Mouse (Mus musculus): ENCODE data around the gene Zeb2. TPM values are rescaled to one million over a fixed set of nuclear protein-coding genes. Genes with fewer than 3 reads are reported as not detected.

Gene Zeb2
- total and polyA plus RNA-seq, 3 experiments = 16.5 to 50.0 (median 46.7) TPM

DNA sequence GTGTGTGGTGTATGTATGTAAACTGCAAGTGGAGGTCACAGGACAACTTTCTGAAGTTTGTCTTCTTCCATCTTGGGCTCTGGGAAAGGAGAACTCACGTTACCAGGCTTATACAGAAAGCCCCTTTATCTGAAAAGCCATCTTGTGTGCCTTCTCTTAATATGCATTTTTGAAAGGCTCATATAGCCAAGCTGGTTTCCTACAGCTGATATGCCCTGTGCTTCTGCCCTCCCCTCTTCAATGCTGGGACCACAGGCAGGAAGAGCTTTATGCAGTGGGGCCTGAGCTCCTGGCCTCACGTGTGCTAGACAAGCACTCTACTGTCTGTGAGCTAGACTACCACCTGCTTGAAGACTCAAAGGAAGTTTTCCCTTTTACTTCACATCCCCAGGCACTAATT lies 19.6 kb upstream of the Zeb2 start:
- intact Hi-C loops (cut with DNase I) = no loop called here
- Histone ChIP-seq H3K36me3 (ENCODE audit: control insufficient read depth, insufficient read depth, low read length) (no peaks in the 10 kb centered on the region), H3K4me3 (no peak overlapping the region), H3K9ac (ENCODE audit: low read depth, low read length) (no peak overlapping the region), H3K27me3 (ENCODE audit: control insufficient read depth, insufficient read depth, low read length) (no peaks in the 10 kb centered on the region), H3K79me2 (replicated peaks; ENCODE audit: control insufficient read depth, insufficient read depth, low read length) (no peaks in the 10 kb centered on the region), H3K4me1 (ENCODE audit: control insufficient read depth, insufficient read depth, low read length) (no peaks in the 10 kb centered on the region), H3K27ac (no peak overlapping the region)
- DNase-seq = no peak
- WGBS = 85% methylated on average over 2 of the region's 2 CpGs
- TF ChIP-seq CTCF (IDR thresholded peaks at IDR 0.05) = no peak
- no peak for TF ChIP-seq EP300 (IDR thresholded peaks at IDR 0.05; ENCODE audit: insufficient read depth, low read depth, low read length)
- TF ChIP-seq POLR2A (IDR thresholded peaks at IDR 0.05; ENCODE audit: insufficient read depth, low read depth, low read length) = no peak

DNA sequence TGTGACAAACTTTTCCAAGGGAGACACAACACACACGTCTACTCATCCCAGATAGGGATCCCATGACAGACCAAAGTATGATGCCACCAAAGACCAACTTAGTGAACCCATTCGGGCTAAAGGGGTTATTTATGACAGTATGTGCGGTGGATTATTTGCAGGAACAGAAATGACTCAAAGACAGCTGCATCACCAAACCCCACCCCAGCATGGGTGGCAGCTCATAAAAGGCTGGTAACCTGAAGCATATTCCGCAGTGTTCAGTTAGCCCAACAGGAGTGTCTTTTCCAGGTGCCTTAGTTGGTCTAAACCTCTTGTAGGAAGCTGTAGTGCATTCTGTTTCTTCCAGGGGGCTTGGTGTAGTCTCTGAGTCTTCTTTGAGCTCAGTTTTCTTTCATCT lies 16.0 kb upstream of the Zeb2 start:
- Histone ChIP-seq H3K4me3 (no peak overlapping the region), H3K27me3 (ENCODE audit: control insufficient read depth, insufficient read depth, low read length) (no peaks in the 10 kb centered on the region), H3K9ac (ENCODE audit: low read depth, low read length) (no peak overlapping the region), H3K27ac (no peak overlapping the region), H3K4me1 (ENCODE audit: control insufficient read depth, insufficient read depth, low read length) (no peaks in the 10 kb centered on the region), H3K36me3 (ENCODE audit: control insufficient read depth, insufficient read depth, low read length) (no peaks in the 10 kb centered on the region), H3K79me2 (replicated peaks; ENCODE audit: control insufficient read depth, insufficient read depth, low read length) (no peaks in the 10 kb centered on the region)
- DNase-seq = no peak
- intact Hi-C loops (cut with DNase I) = no loop called here
- WGBS = 83% methylated on average over 4 of the region's 4 CpGs
- TF ChIP-seq CTCF (IDR thresholded peaks at IDR 0.05) = no peak
- TF ChIP-seq EP300 (IDR thresholded peaks at IDR 0.05; ENCODE audit: insufficient read depth, low read depth, low read length) = no peak
- TF ChIP-seq POLR2A (IDR thresholded peaks at IDR 0.05; ENCODE audit: insufficient read depth, low read depth, low read length) = no peak

DNA sequence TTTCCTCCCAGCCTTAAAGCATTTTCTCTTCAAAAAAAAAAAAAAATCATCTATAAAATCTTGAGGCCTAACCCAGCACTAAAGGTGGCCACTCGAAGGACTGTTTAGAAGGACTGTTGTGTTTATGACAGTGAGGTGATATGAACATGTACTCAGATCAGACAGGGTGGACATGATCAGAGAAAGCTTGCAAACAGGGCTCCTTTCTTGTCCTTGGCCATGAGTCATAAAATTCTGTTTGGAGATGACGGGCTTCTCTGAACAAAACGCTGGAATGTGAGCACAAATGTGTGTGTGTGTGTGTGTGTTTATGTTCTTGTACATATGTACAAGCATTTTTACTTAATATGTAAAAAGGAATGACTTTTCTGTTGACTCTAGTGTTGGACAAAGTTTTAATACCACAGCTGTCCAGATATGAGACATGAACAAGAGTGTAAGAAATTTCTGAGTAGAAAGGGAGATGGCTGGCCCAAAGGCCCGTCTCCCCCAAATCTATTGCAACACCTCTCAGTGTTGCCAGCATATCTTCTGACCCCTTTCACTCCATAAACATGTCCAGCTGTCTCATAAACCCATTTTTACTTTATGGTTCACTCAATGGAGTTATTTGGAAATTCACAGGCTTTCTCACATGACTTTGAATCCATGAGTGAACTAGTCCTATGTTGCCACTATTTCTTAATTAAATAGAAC lies 13.4 kb upstream of the Zeb2 start:
- Histone ChIP-seq H3K36me3 (ENCODE audit: control insufficient read depth, insufficient read depth, low read length) (no peaks in the 10 kb centered on the region), H3K27ac (no peak overlapping the region), H3K27me3 (ENCODE audit: control insufficient read depth, insufficient read depth, low read length) (no peaks in the 10 kb centered on the region), H3K79me2 (replicated peaks; ENCODE audit: control insufficient read depth, insufficient read depth, low read length) (no peaks in the 10 kb centered on the region), H3K4me3 (no peak overlapping the region), H3K4me1 (ENCODE audit: control insufficient read depth, insufficient read depth, low read length) (no peaks in the 10 kb centered on the region), H3K9ac (ENCODE audit: low read depth, low read length) (no peak overlapping the region)
- 75% methylated on average over 4 of the region's 4 CpGs for WGBS
- intact Hi-C loops (cut with DNase I) = no loop called here
- no peak for DNase-seq
- TF ChIP-seq POLR2A (IDR thresholded peaks at IDR 0.05; ENCODE audit: insufficient read depth, low read depth, low read length) = no peak
- no peak for TF ChIP-seq EP300 (IDR thresholded peaks at IDR 0.05; ENCODE audit: insufficient read depth, low read depth, low read length)
- TF ChIP-seq CTCF (IDR thresholded peaks at IDR 0.05) = no peak

GRCm38 (mm10) chr2:45129556-45129955 lies 12.4 kb upstream of the Zeb2 start:
- H3K27ac ChIP-seq = no peak overlapping the region
- H3K4me1 ChIP-seq (ENCODE audit: control insufficient read depth, insufficient read depth, low read length) = no peaks in the 10 kb centered on the region
- TF ChIP-seq EP300 (IDR thresholded peaks at IDR 0.05; ENCODE audit: insufficient read depth, low read depth, low read length) (no peak), POLR2A (IDR thresholded peaks at IDR 0.05; ENCODE audit: insufficient read depth, low read depth, low read length) (no peak), CTCF (IDR thresholded peaks at IDR 0.05) (no peak)
- H3K4me3 ChIP-seq = no peak overlapping the region
- H3K27me3 ChIP-seq (ENCODE audit: control insufficient read depth, insufficient read depth, low read length) = no peaks in the 10 kb centered on the region
- intact Hi-C loops (cut with DNase I) = no loop called here
- no peak overlapping the region for H3K9ac ChIP-seq (ENCODE audit: low read depth, low read length)
- DNase-seq = no peak
- 65% methylated on average over 6 of the region's 6 CpGs for WGBS
- no peaks in the 10 kb centered on the region for H3K36me3 ChIP-seq (ENCODE audit: control insufficient read depth, insufficient read depth, low read length)
- no peaks in the 10 kb centered on the region for H3K79me2 ChIP-seq (replicated peaks; ENCODE audit: control insufficient read depth, insufficient read depth, low read length)

DNA sequence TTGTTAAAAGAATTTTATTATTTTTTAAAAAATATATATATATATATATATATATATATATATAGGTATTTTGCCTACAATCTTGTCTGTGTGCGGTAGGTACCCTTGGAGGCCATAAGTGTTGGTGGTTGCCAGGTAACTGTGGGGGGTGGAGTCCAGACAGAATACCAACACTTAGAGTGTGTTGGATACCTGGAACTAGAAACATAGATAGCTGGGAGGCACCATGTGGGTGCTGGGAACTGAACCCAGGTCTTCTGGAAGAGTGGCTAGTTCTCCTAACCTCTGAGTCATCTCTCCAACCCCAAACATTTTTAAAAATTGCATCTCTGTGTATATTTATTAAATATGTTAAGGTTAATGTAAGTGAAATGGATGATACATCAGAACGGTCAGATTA lies 11.5 kb upstream of the Zeb2 start:
- no peaks in the 10 kb centered on the region for H3K36me3 ChIP-seq (ENCODE audit: control insufficient read depth, insufficient read depth, low read length)
- no peak overlapping the region for H3K4me3 ChIP-seq
- no peak for DNase-seq
- 98% methylated on average over 2 of the region's 2 CpGs for WGBS
- no peaks in the 10 kb centered on the region for H3K27me3 ChIP-seq (ENCODE audit: control insufficient read depth, insufficient read depth, low read length)
- no peaks in the 10 kb centered on the region for H3K4me1 ChIP-seq (ENCODE audit: control insufficient read depth, insufficient read depth, low read length)
- intact Hi-C loops (cut with DNase I) = no loop called here
- H3K27ac ChIP-seq = no peak overlapping the region
- no peak for TF ChIP-seq POLR2A (IDR thresholded peaks at IDR 0.05; ENCODE audit: insufficient read depth, low read depth, low read length)
- no peak for TF ChIP-seq EP300 (IDR thresholded peaks at IDR 0.05; ENCODE audit: insufficient read depth, low read depth, low read length)
- no peak for TF ChIP-seq CTCF (IDR thresholded peaks at IDR 0.05)
- H3K79me2 ChIP-seq (replicated peaks; ENCODE audit: control insufficient read depth, insufficient read depth, low read length) = no peaks in the 10 kb centered on the region
- H3K9ac ChIP-seq (ENCODE audit: low read depth, low read length) = no peak overlapping the region

- H3K9ac ChIP-seq (ENCODE audit: low read depth, low read length) = no peak overlapping the region
Measured at GRCm38 (mm10) chr2:45126401-45126800, 9.2 kb upstream of the Zeb2 start.

More at GRCm38 (mm10) chr2:45126401-45126800, 9.2 kb upstream of the Zeb2 start:
- Histone ChIP-seq H3K4me1 (ENCODE audit: control insufficient read depth, insufficient read depth, low read length) (no peaks in the 10 kb centered on the region), H3K79me2 (replicated peaks; ENCODE audit: control insufficient read depth, insufficient read depth, low read length) (no peaks in the 10 kb centered on the region), H3K36me3 (ENCODE audit: control insufficient read depth, insufficient read depth, low read length) (no peaks in the 10 kb centered on the region), H3K27ac (no peak overlapping the region), H3K4me3 (no peak overlapping the region), H3K27me3 (ENCODE audit: control insufficient read depth, insufficient read depth, low read length) (no peaks in the 10 kb centered on the region)
- intact Hi-C loops (cut with DNase I) = no loop called here
- TF ChIP-seq POLR2A (IDR thresholded peaks at IDR 0.05; ENCODE audit: insufficient read depth, low read depth, low read length) (no peak), CTCF (IDR thresholded peaks at IDR 0.05) (no peak), EP300 (IDR thresholded peaks at IDR 0.05; ENCODE audit: insufficient read depth, low read depth, low read length) (no peak)
- no peak for DNase-seq
- 85% methylated on average over 5 of the region's 5 CpGs for WGBS
